Mouse (Mus musculus) c-Kit-positive CD71-negative TER-119-negative erythroid progenitor cells, embryonic 14.5 days (primary cell): ENCODE measurements around the gene Aamdc.

Experiments
- DNase-seq: peaks from one replicate; pipeline ENCODE4 v3.0.0-alpha.2; 2013; ENCODE audit warnings: low read depth

Aamdc gene

DNA sequence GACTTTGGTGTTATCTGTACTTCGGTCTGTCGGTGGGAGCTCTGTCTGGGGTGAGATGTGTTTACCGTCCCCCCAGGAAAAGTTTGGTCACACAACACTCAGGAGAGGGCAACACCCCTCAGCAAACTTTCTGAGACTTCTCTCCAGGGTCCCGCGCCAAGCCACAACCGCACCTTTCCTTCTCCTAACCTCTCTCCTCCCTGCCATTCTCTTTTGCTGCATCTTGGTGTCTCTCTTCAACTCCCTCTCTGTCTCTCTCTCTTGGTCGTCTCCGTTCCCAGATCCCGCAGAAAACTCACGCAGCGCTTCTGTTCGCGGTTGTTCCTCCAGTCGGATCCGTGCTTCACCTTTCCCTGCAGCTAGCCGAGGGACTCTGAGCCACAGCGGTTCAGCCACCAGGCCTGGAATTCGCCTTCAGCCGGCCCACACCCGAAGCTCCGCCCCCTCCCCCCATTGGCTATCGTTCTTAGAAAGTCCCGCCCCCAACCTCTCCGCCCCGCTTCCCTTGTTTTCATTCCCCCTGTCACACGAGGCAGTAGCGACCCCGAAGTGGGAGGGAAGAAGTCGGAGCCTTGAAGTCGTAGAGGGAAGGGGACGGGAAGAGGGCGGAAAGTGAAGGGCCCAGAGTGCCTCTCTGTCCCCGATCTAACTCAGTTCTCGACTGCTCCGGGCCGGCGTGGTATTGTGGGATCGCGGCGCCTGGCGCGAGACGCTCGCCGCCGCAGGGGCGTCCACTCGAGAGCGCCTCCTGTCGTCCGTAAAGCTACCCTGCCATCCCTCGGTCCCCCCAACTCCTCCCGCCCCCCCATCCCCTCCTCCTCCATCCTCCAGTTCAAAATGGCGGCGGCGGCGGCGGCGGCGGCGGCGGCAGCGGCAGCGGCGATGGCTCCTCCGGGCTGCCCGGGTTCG lies at the start of gene Aamdc, which contains the start of gene Rsf1:
TSS of gene Aamdc (minus strand) at position 431 of the 909 bp plus-strand sequence.
TSS of gene Rsf1 (plus strand) at position 823 of the 909 bp plus-strand sequence.
- peak; percentile 92 for DNase-seq

DNA sequence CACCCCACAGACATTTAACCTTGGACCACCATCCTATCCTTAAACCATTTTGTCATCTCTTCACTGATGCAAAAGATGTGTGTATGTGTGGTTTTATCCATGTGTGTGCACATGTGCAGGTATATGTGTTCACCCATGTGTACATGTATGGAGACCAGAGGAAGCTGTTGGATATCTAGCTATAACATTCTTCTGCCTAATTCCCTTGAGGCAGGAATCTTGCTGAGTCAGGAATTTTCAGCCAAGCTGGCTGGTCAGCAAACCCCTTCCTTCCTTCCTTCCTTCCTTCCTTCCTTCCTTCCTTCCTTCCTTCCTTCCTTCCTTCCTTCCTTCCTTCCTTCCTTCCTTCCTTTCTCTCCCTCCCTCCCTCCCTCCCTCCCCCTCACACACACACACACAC lies 44.1 kb upstream of the Aamdc start:
- no peak for DNase-seq

DNA sequence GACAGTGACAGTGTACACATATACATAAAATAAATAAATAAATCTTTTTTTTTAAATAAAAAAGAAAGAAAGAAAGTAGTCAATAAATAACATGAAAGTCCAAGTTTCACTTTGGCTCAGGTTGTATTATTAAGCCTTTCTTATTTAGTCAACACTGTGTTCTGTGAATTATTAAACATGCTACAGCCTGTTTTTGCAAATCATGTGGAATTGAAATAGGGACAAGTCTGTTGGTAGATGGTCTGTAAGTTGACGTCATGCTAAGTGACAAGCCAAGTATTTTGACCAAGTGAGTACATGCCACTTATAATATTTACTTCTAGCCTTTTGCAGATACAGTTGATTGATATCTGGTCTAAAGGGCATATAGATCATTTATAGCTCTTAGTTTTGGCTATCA lies 43.4 kb upstream of the Aamdc start:
- no peak for DNase-seq

DNA sequence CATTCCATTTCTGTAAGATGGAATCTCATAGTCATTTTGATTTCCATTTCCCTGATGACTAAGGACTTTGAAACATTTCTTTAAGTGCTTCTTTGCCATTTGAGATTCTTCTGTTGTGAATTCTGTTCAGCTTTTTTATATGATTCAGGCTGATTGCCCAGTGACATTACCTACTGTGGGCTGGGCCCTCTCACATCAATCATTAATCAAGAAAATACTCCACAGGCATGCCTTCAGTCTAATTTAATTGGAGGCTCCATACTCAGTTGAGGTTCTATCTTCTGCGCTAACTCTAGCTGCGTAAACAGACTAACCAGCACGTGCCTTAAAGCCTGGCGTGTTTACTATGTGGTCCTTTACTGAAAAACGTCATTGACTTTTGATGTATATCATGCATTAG lies 42.0 kb upstream of the Aamdc start:
- no peak for DNase-seq

DNA sequence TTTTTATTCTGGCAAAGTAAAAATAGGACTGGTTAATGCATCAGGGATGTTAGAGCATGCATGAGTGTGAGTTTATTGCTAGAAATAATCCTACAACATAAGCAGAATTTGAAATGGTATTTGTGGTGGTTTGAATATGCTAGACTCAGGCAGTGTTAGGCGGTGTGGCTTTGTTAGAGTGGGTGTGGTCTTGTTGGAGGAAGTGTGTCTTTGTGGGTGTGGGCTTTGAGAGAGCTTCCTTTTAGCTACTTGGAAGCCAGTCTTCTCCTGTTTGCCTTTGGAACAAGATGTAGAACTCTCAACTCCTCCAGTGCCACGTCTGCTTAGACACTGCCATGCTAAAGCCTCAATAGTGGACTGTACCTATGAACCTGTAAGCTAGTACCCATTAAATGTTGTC lies 19.3 kb upstream of the Aamdc start:
- DNase-seq: no peak

DNA sequence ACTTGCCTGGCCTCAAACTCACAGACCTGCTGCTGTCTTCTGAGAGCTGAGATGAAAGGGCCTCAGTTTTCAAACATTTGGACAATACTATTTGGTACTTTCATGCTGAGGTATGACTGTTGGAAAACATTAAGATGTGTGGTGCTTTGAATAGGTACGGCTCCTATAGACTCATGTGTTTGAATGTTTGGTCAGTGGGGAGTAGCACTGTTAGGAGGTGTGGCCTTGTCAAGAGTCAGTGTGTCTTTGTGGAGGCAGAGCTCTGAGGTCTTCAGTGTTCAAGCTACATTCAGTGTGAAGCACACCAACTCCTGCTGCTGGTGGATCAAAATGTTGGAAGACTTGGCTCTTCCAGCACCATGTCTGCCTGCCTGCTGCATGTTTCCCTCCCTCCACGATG lies 14.2 kb upstream of the Aamdc start:
- no peak for DNase-seq

DNA sequence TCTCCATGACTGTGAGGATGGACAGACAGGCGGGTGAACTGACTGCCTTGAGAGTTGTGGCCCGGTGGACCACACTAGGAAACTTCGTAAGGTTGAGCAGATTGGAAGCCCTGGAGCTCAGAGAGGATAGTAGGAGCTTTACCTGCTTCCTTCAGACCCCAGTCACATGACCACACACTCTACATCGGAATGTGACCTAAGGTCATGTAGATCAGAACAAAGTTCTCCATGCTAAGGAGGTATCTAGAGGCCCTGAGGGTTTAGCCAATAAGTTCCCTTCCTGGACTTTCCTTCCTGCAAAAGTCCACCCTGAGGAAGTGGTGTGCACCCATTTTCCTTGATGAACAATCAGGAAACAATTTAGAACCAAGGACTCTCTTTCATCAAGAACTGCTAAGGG lies 13.1 kb upstream of the Aamdc start:
- no peak for DNase-seq

DNA sequence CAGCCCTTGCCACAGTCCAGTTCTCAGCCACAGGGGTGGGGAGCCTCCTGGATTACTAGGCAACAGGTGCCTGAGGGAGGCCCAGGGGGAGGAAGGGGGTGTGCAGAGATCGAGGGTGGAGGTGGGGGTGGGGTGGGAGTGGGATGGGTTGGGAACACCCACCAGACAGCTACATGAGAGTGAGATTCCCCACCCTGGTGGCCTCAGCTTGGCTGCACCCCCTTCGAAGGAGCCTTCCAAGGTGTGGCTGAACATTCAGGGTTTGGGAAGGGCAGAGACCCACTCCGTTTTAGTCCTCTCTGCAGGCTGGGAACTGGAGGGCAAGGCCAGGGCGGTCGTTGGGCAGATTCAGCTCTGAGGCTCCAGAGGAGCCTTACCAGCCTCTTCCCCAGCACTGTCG lies 12.0 kb upstream of the Aamdc start:
- no peak for DNase-seq

DNA sequence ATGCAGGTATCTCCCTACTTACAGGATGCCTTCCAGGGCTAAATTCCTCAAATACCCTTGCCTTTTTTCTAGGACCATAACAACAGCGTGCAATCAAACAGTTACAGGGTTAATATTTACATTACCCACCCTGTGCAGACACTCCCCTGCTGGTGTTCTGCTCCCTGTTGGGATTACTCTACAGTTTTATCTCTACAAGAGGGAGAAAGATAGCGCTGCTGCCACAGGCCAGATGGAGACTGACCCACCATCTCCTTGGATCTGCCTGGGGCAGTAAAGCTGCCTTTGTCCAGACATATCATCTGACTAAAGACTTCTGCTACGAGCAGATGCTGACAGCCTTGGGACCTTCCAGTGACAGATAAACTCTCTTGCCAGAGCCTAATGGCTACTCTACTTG lies 11.2 kb upstream of the Aamdc start:
- no peak for DNase-seq

DNA sequence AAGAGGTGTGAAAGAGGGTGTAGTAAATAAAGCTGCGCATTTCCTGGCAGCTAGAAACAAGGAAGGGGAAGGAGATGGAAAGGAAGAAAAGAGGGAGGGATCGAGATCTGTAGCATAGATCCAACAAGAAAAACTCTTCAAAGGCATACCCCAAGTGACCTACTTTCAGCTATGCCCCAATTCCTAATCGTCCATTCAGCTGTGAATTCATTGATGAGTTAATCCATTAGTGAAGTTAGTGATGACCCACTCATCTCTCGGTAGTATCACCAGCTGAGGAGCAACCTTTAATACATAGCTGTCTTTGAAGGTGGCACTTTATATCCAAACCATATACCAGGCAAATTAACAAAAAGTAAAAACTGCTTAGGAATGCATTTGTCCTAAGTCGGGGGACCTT lies 9.2 kb upstream of the Aamdc start:
- DNase-seq: no peak

DNA sequence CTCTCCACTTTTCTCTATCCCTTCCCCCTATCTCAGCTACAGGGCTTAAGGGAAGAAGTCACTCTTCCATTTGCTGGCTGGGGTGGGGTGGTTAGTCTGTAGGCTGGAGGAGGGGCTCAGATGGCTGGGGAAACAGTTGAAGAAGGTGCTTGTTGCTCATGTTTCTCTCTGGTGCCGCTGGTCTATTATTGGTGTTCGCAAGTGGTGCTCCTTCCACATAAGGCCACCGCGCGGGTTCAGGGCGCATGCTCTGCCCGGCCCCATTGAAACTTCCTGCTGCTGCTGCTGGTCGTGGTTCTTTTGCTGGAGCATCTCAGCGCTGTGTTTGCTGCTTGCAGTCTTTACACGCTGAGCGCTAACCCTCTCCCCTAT lies 1.5 kb upstream of the Aamdc start:
- peak; percentile 68 for DNase-seq

DNA sequence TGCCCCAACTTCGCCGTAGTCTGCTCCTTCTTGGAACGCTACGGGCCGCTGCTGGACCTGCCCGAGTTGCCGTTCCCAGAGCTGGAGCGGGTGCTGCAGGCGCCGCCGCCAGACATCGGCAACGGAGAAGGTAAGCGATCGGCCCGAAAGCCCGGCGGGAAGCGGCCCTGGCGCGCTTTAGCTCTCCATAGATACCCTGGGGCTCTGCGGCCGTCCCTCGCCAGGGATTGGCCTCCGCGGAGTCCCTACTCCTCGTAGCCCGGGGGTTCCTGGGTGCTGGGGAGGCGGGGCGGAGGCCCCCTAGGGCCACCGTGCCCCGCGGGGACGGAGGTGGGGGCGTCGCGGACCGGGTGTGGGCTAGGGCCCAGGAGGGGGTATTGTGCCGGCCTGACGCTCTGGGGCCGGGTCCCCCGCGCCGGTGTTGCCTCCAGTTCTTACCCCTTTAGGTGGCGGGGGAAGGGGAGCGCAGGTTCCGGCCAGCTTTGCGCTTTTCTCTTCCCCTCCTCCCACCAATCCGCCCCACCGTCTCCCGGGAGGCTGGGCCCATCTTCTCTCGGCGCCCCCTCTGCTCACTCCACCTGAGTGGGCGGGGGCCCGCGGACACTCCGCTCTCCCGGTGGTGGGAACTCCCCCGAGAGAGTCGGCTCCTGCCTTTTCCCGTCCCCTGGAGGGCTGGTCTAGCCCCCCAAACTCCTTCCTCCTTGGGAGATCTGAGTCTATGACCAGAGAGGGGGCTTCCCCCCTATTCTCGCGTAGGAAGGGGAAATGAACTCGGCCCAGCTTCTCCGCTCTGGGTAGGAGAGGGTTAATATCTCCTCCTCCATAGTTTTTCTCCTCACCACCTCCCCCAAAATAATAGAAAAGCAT lies 912 bp upstream of the Aamdc start:
- peak; percentile 22 for DNase-seq

DNA sequence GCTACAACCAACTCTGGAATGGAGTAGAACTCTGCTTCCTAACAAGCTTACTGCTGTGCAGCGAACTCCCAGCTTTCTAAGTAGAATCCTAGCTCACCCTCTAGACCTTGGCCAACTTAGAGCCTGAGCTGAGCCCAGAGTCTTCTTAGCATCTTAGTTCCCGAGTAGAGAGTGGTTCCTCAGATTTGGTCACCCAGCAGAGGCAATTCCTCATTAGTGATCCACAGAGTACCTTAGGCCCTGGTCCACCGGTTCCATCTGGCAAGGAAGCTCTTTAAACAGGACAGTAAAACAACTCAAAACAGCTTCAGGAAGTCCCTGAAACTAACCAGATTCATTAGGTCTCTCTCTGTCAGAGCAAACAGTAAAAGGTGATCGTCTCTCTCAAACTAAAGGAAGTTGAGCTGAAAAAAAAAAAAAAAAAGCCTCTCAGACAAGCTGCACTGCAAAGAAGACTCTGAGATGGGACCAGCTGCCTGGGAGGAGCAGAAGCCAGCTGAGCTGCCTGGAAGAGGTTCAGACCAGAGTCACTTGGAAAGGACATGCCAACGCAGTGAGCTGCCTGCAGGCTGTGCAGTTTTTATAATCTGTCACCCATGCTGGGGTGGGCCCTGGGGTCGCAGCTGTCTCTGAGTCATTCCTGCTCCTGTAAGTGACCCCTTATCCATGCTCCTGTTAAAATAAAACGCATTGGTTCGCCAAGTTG lies 783 bp downstream of the Aamdc start:
- DNase-seq: peak; percentile 9

DNA sequence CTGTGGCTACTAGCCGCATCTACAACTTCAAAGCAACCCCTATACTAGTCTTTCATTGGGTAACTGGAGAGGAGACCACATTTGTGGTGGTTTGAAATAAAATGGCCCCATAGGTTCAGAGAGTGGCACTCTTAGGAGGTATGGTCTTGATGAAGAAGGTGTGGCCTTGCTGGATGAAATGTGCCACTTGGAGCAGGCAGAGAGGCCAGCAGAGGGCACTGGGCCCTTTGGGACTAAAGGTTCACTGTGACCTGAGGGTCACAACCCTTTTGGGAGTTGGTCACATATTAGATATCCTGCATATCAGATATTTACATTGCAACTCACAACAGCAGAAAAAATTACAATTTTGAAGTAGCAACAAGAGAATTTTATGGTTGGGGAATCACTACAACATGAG lies 8.9 kb downstream of the Aamdc start:
- DNase-seq: no peak

DNA sequence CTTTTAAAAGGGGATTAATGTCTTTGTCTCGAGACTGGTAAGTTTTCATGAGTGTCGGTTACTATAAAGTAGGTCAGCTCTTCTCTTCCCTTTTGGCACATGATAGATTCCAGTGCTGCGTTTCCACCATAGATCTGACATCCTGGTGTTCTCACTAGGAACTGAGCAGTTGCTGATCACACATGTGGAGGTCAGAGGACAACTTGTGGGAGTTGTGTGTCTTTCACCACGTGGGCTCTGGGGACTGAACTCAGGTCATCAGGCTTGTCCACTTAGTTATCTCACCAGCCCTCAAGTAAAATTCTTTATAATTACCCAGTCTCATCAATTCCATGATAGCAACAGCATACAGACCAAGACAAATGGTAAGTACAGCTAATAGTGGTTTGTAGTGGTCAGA lies 9.9 kb downstream of the Aamdc start:
- DNase-seq: no peak

DNA sequence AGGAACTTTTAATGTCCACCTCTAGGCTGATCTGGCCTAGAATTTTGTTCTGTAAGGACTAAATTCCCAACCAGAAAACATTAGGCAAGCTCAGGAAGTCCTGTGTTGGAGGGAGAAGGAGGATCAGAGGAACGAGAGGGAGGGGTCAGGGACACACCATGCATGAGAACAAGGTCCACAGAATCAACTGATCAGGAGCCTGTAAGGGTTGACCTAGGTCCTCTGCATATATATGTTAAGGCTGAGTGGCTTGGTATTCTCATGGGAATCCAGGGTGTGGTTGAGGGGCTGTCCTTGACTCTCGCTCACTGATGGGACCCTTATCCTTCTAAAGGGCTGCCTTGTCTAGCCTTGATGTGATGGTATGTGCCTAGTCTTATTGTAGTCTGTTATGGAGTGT lies 15.7 kb downstream of the Aamdc start:
- DNase-seq: no peak

DNA sequence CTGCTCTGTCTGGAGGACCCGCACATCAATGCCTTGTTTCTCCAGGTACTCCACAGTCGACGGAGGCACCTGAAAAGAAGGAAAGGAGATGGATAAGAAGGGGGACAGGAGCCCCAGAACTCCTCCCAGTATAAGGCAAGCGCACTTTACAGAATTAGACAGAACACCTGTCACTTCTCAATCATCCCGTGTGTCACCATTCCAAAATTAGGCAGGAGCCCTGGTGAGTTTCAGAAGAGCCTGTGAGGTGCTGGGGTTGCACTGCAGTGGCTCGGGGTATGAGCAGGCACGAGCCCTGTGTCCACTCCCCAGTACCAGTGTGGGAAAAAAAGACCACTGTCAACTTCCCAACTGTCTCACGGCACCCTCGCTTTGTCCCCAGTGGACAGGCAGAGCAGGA lies 28.6 kb downstream of the Aamdc start:
- no peak for DNase-seq

DNA sequence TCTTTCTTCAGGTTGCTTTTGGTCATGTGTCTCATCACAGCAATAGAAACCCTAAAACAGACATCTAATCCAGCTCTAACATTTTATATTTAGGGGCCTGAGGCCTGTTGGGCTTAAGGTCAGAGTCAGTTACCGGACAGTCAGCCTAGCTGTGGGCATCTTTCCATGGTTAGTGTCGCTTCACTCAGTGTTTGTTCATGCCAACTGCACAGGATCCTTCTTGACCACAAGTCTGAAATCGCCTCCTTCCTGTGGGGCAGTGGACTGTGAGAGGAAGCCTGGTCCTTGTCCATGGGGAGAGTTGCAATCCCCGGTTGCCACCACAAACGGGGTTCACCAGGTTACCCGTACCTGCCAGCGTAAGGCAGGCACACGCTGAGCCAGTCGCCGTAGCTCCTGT lies 30.0 kb downstream of the Aamdc start:
- DNase-seq: no peak

DNA sequence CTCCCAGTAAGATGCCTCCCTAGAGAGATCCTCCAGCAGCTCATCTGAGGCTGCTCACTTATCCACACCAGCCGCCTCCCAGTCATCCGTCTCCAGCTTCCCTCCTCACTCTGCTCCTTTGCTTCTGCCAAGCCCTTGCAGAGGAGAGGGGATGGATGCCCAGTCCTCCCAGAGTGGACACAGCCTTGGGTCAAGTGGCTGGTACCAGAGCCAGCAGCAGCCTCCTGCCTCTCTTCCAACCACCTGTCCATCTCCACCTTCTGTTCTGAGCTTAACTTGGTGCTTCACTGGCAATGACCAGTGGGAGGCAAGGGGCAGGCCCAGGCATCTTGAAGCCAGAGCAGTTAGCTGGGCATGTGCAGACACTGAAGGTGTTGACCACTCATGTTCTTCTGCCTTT lies 32.8 kb downstream of the Aamdc start:
- DNase-seq: no peak

DNA sequence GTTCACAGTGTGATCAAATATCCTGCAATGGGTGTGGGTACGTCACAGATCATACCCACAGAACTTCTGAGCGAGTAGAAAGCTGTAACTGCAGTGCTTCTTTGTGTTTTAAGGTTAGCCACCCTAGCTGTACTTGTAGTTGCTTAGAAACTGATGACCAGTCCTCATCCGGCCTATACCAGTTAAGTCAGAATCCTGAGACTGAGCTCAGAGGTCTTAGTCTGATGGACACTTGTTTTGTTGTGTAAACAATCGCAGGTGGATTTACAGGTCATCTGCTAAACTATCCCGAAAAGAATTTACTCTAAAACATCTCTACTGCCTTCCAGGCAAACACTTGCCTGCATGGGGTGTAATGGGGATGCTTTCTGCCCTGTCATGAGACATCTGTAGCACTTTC lies 42.7 kb downstream of the Aamdc start:
- DNase-seq: no peak

DNA sequence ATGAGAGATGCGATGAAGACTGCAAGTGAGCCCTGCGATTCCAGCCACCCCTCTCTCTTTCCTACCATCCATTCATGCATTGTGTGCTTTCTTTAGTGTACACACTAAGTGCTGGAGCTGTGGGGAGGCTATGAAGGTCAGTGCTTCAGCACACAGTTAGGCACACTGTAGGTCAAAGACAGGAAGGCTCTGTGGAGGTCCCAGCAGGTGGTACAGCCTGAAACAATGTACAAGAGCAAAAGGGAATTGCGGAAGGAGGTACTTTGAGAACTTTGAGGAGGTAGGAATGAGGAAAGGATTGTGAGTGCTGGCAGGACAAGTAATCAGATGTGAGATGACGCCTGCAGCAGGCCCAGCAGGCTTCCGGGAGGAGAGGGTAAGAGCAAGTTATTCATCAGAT lies 43.8 kb downstream of the Aamdc start:
- DNase-seq: no peak

DNA sequence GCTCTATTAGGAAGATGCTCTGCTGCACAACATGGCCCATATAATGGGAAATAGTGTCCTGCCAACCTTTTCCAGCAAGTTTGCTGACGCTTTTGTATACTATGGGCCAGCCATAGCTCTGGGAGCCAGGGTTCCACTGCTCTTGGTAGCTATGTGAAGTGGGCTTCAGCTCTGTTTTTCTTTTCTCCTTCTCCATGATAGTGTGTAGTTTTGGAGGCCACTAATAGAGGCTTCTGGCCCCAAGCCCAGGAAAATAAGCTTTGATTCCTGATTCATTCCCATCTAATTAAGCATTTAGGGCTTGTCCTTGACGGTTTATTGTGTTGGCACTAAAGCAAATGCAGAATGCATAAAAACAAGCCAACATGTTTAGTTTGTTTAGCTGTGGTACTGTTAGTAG lies 59.4 kb downstream of the Aamdc start:
- no peak for DNase-seq

DNA sequence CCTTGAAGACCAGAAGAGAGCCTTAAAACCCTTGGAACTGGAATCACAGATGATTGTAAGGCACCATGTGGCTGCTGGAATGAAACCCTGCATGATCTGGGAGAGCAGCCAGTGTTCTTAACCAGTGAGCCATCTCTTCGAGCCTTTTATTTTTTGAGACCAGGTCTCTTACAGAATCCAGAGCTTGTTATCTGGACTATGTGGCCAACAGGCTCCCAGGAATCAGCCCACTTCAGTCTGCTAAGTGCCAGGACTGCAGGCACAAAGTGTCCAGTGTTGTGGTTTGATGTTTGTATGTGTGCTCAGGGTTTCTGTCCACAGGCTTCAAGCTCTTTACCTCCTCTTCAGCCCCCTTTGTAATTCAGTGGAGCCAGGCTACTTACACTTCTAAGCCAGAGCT lies 64.5 kb downstream of the Aamdc start:
- no peak for DNase-seq
